Mouse (Mus musculus) hindbrain, postnatal 0 days (tissue): ENCODE data around the gene Dctn3. TPM values are rescaled to one million over a fixed set of nuclear protein-coding genes. Genes with fewer than 3 reads are reported as not detected.
A peak's percentile ranks its signal among the peaks of the same experiment; 100 is the strongest.
"Not testable (repeated sequence)": the region's sequence is repeated elsewhere in the genome, so short reads cannot be mapped to it uniquely, and the experiment has no call there.

Experiments
- ATAC-seq: fragments of 200-750 bp; cut with Nextera tagmentation; 2 replicates; pipeline ENCODE4 v1.8.0; 2017; ENCODE audit warnings: mild to moderate bottlenecking, moderate TSS enrichment, moderate library complexity
- DNase-seq: peaks from one replicate; pipeline ENCODE4 v3.0.0-alpha.2; 2015; ENCODE audit warnings: low spot score
- H3K27ac ChIP-seq: fragments of 300-500 bp; sonication (generic); 2 replicates; pipeline ENCODE4 v1.5.1; 2014; ENCODE audit warnings: mild to moderate bottlenecking
- H3K27me3 ChIP-seq: fragments of 300-500 bp; sonication (generic); 2 replicates; pipeline ENCODE4 v1.6.1; 2014; ENCODE audit warnings: low read length, mixed read lengths; ENCODE audit not compliant: insufficient read depth
- H3K36me3 ChIP-seq: fragments of 300-500 bp; sonication (generic); 2 replicates; pipeline ENCODE4 v1.6.1; 2014; ENCODE audit warnings: low read length, mixed read lengths; ENCODE audit not compliant: insufficient read depth
- H3K4me1 ChIP-seq: fragments of 300-500 bp; sonication (generic); 2 replicates; pipeline ENCODE4 v1.6.1; 2014; ENCODE audit warnings: antibody characterized with exemption, low read length, mixed read lengths; ENCODE audit not compliant: insufficient read depth
- H3K4me2 ChIP-seq: fragments of 300-500 bp; sonication (generic); 2 replicates; pipeline ENCODE4 v1.6.1; 2014; ENCODE audit warnings: low read depth, mild to moderate bottlenecking, low read length, moderate library complexity, mixed read lengths
- H3K4me3 ChIP-seq: fragments of 300-500 bp; sonication (generic); 2 replicates; pipeline ENCODE4 v1.5.1; 2014; ENCODE audit warnings: low read length
- H3K9ac ChIP-seq: fragments of 300-500 bp; sonication (generic); replicated peaks from 2 replicates; pipeline ENCODE4 v1.6.1; 2014; ENCODE audit warnings: mild to moderate bottlenecking, low read length, moderate library complexity, mixed read lengths
- H3K9me3 ChIP-seq: fragments of 300-500 bp; sonication (generic); 2 replicates; pipeline ENCODE4 v1.6.1; 2016; ENCODE audit warnings: low read length, mixed read lengths
- CTCF ChIP-seq: IDR thresholded peaks from 2 replicates; pipeline ENCODE4 v1.5.1; 2016; ENCODE audit warnings: antibody characterized with exemption, control low read depth, low read depth
- WGBS: fragments of 180-500 bp; shearing (Covaris S2); extraction: QIAGEN DNeasy Blood & Tissue Kit; methylation state at CpG from one replicate; pipeline ENCODE4 v1.1.7; 2014; 5-methylcytosine and 5-hydroxymethylcytosine counted together
- polyA plus RNA-seq: library from polyadenylated mRNA; unstranded; fragments of >200 nt; fragmentation: Nextera tagmentation; extraction: Ambion mirVana; gene quantifications from 2 replicates; pipeline ENCODE4 v1.2.1, GENCODE M21; 2015
- total RNA-seq: library from RNA; depleted of rRNA; stranded (reverse); fragments of >200 nt; gene quantifications from 2 replicates; pipeline ENCODE4 v1.2.3, GENCODE M21; 2014

The Dctn3 gene
- total and polyA plus RNA-seq, 2 experiments from 2014 or later = 147 to 316 TPM

GRCm38 (mm10) chr4:41683303-41683702 is 39.7 kb downstream of the Dctn3 start:
- H3K27ac ChIP-seq, H3K4me3 ChIP-seq, H3K36me3 ChIP-seq, H3K4me1 ChIP-seq, H3K9me3 ChIP-seq, H3K27me3 ChIP-seq, H3K9ac ChIP-seq, DNase-seq: not testable (repeated sequence)
- ATAC-seq = peak; percentile 48
- H3K4me2 ChIP-seq = peak overlapping the region; percentile 16; the same call in 1 of the 2 replicates
- WGBS = 0% methylated on average over 2 of the region's 27 CpGs

DNA sequence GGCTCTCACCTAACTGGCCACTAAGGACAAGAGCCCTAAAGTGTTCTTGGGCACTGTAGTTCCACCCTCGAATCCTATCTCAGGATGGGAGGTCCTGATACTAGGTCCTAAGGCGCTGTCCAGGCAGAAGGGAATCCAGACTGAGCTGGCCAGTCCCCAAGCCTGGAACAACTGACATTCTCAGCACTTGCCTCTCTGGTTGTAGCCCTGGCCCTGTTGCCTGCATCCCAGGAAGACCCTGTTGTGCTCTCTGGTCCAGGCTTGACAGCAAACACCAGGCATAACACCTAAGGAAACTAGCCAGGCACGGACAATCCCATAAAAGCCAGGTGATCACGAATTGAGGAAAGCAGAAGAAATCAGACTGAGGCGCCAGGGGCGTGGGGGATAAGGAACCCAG is 40.2 kb downstream of the Dctn3 start:
- Histone ChIP-seq H3K4me2 (peak overlapping the region; percentile 16), H3K27ac (peak overlapping the region; percentile 0; the same call in 1 of the 2 replicates), H3K9ac (0 out of 2 replicates have a peak overlapping the region, but pooled peaks have one; percentile 28), H3K9me3 (no peaks in the 10 kb centered on the region), H3K4me1 (no peaks in the 10 kb centered on the region; the same call in 1 of the 2 replicates), H3K27me3 (no peaks in the 10 kb centered on the region), H3K4me3 (no peak overlapping the region), H3K36me3 (no peaks in the 10 kb centered on the region)
- TF ChIP-seq CTCF = no peak
- WGBS = 35% methylated on average over 6 of the region's 6 CpGs
- DNase-seq = no peak
- ATAC-seq = no peak

DNA sequence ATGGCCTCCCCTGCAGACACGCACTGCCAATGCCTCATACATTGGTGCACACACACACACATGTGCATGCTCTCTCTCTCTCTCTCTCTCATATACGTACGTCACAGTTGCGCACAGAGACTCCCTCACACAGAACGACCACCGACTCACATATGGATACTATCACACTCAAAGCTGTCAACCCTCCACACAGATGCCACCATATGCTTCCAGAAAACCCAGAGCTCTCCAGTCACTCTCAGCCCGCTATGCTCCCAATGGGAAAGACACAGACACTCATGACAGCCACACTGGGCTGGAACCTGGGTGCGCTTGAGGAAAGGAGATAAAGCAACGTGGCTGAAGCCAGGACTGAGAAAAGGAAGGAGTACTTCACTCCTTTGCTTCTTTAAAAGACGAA is 41.0 kb downstream of the Dctn3 start:
- no peak overlapping the region for H3K4me2 ChIP-seq
- DNase-seq (no peak), ATAC-seq (no peak)
- H3K27ac ChIP-seq = no peak overlapping the region; the same call in 1 of the 2 replicates
- H3K36me3 ChIP-seq = no peaks in the 10 kb centered on the region
- no peaks in the 10 kb centered on the region for H3K27me3 ChIP-seq
- no peak for TF ChIP-seq CTCF
- H3K9ac ChIP-seq = no peak overlapping the region
- H3K4me1 ChIP-seq = peaks cover 5% of the 10 kb centered on the region
- WGBS = 57% methylated on average over 10 of the region's 10 CpGs
- H3K9me3 ChIP-seq = no peaks in the 10 kb centered on the region
- H3K4me3 ChIP-seq = no peak overlapping the region

DNA sequence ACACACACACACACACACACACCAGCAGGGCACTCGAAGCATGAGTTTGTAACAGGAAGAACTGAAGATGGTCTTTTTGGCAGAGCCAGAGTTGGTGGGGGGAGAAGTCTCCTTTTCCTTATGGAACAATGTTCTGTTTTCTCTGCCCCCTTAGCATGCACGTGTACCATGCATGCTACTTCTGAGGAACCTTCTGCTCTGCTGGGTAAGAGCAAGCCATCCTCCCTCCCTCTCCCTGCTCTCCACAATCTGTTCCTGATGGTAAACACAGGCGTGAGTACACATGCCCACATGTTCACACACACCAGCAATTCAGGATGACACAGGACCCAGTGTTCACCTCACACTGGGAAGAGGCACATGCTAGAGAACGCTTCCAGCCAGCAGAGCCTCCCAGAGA is 41.8 kb downstream of the Dctn3 start:
- Histone ChIP-seq H3K36me3 (no peaks in the 10 kb centered on the region), H3K4me3 (no peak overlapping the region), H3K4me2 (no peak overlapping the region), H3K27ac (no peak overlapping the region), H3K4me1 (peaks cover 13% of the 10 kb centered on the region), H3K9ac (no peak overlapping the region), H3K9me3 (no peaks in the 10 kb centered on the region), H3K27me3 (no peaks in the 10 kb centered on the region)
- 42% methylated on average over 4 of the region's 4 CpGs for WGBS
- no peak for ATAC-seq
- DNase-seq = no peak
- no peak for TF ChIP-seq CTCF

DNA sequence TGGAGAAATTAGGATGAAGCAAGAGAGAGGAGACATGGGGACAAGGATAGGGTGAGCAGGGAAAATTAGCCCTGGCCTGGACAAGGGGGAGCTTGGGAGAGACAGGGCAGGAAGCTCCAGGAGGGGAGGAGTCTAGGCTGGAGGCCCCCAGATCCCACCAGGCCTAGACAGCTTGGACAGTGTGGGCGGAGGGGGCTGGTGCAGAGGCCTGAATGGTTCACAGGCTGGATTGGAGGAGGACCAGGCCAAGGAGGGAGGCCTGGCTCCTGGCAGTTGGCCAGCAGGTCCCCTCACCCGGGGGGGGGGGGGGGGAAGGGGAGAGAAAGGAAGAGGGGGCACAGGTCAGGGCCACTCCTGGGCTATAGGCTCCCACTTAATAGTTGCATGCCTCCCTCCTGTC is 43.7 kb downstream of the Dctn3 start:
- Histone ChIP-seq H3K9ac (no peak overlapping the region), H3K36me3 (no peaks in the 10 kb centered on the region), H3K27me3 (no peaks in the 10 kb centered on the region), H3K27ac (peak overlapping the region; percentile 15; the same call in 1 of the 2 replicates), H3K4me3 (no peak overlapping the region), H3K9me3 (no peaks in the 10 kb centered on the region), H3K4me2 (no peak overlapping the region), H3K4me1 (peaks cover 20% of the 10 kb centered on the region)
- DNase-seq (no peak), ATAC-seq (no peak)
- 71% methylated on average over 1 of the region's 2 CpGs for WGBS
- TF ChIP-seq CTCF = no peak

DNA sequence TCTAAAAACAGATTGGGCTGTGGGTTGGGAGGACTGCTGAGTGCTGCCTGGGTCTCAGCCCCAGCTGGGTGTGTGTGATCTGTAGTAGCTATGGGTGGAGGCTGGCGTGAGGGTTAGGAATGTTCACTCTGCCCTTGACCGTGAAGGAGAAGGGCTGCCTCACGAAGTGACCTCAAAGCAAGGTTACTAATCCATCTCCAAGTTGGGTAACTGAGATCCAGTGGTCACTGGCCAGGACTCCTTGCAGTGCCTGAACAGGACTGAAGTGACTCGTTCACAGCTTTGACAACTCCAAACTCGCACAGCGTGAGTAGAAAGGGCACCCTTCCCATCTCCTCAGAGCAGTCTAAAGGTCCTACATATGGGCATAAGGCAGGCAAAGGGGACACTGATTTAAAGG is 44.1 kb downstream of the Dctn3 start:
- Histone ChIP-seq H3K9me3 (no peaks in the 10 kb centered on the region), H3K4me2 (no peak overlapping the region), H3K4me1 (peaks cover 20% of the 10 kb centered on the region), H3K4me3 (no peak overlapping the region), H3K27ac (peak overlapping the region; percentile 15; the same call in 1 of the 2 replicates), H3K9ac (no peak overlapping the region), H3K27me3 (no peaks in the 10 kb centered on the region), H3K36me3 (no peaks in the 10 kb centered on the region)
- 63% methylated on average over 6 of the region's 6 CpGs for WGBS
- DNase-seq = no peak
- no peak for ATAC-seq
- no peak for TF ChIP-seq CTCF

GRCm38 (mm10) chr4:41677006-41677629 is 45.9 kb downstream of the Dctn3 start:
- H3K27ac ChIP-seq = peak overlapping the region; percentile 67
- no peaks in the 10 kb centered on the region for H3K27me3 ChIP-seq
- H3K4me1 ChIP-seq = peaks cover 30% of the 10 kb centered on the region
- WGBS = 38% methylated on average over 12 of the region's 13 CpGs
- DNase-seq (peak; percentile 76), ATAC-seq (peak; percentile 52)
- H3K4me2 ChIP-seq = no peak overlapping the region
- no peaks in the 10 kb centered on the region for H3K36me3 ChIP-seq
- H3K9ac ChIP-seq = peak overlapping the region; percentile 33; the same call in 1 of the 2 replicates
- no peak for TF ChIP-seq CTCF
- no peak overlapping the region for H3K4me3 ChIP-seq
- H3K9me3 ChIP-seq = no peaks in the 10 kb centered on the region
